Mouse (Mus musculus): ENCODE results near the gene Fgf23.
A peak's percentile ranks its signal among the peaks of the same experiment; 100 is the strongest.

Gene Fgf23

DNA sequence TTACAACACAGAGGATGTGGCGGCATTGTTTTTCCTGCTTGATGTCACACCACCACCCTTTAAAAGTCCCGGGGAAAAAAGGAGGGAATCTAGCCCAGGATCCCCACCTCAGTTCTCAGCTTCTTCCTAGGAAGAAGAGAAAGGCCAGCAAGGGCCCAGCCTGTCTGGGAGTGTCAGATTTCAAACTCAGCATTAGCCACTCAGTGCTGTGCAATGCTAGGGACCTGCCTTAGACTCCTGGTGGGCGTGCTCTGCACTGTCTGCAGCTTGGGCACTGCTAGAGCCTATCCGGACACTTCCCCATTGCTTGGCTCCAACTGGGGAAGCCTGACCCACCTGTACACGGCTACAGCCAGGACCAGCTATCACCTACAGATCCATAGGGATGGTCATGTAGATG is at the start of gene Fgf23:
Gene Fgf23 (plus strand): TSS at position 86 of the 400 bp plus-strand sequence.
- DNase-seq (ENCODE audit: low read depth, low spot score) = no peak

DNA sequence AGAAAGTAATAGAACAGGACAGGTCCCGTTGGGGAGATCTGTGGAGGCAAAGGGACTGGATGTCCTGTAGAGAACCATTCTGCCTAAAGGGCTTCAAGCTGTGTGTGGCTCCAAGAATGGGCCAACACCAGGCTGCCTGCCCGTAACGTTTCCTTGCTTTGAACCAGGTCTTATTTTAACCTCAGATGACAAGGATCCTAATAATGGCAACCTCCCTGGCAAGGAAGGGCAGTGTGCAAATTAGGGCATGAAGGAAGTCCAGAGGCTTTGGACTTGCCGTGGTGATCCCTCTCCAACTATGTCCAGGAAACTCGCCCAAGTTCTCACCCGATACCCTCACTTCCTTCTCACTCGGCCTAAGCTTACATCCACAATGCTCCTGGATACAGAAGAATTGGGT is 47.9 kb upstream of the Fgf23 start:
- DNase-seq (ENCODE audit: low read depth, low spot score) = no peak

DNA sequence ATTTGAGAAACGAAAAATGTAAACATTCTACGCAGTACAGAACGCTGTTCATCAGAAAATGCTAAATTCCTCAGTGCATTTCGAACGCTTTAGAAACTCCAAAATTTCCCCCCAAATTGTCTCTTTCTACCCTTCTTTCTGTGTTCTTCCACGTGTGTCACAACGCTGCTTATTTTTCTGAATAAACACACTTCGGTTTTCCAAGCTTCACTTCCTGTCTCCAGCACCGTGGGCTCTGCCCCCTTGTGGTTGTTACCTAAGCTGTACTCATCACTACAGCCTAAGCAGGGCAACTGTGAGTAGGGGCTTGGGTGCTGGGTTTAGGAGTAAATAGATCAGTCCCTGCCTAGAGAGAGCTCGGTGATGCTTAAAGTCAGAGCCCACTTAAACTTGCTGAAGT is 37.9 kb upstream of the Fgf23 start:
- peak; percentile 50 for DNase-seq (ENCODE audit: low read depth, low spot score)

DNA sequence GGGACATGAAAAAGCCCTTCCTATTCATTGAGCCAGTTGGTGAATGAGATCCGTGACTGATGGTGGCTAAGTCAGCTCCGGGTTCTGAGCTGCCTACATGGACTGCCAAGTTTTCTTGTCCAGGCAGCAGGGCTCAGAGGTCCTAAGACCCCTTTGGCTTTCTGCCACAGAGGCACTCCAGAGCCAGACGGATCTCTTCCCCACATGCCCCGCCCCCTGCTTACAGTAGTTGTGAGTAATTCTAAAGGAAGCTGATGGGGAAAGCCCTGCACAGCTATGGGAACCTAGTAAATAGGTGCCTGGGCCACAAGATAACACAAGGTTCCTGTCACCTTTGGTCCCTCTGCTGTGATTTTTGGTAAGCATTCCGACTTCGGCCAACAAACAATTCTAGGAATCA is 27.8 kb upstream of the Fgf23 start:
- no peak for DNase-seq (ENCODE audit: low read depth, low spot score)

DNA sequence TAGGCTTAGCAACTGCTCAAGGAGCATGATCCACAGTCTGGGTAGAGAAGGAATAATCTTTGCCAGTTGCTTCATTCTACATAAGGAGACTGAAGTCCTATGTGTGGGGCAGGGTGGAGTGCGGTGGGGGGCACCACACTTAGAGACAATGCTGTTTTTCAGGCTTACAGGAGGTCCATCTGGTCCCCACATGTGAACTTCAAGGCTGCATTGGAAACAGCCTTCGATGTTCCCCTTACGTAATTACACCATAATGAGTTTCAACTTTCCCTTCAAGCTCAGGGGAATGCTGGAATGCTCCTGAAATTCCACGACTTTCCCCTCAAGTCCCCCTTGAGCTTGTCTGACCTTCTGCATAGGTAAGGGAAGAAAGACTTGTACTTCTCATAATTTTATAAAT is 21.9 kb upstream of the Fgf23 start:
- no peak for DNase-seq (ENCODE audit: low read depth, low spot score)

DNA sequence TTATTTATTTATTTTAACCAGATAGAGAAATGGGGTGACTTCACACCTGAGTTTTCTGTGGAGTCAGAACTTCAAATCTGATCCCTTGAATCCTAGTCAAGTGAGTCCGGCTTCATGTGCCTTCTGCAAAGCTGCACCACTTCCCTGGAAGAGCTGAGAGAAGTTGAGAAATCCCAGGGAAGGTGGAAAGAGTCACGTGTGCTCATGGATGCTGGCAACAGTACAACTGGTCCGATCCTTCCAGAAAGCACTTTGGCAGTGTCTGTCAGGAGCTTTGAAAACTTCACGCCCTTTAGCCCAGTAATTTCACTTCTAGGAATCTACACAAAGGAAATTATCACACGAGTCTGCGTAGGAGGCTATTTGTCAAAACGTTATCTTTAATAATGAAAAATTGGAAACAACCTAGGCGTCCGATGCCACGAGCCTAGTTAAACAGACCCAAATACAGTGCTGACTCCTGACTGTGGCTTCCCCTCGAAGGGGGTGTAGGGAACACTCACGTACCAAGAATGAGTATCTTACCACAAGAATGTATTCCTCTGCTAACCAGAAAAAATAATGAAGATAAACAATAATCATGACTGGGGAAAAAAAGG is 15.6 kb upstream of the Fgf23 start:
- DNase-seq (ENCODE audit: low read depth, low spot score) = no peak

DNA sequence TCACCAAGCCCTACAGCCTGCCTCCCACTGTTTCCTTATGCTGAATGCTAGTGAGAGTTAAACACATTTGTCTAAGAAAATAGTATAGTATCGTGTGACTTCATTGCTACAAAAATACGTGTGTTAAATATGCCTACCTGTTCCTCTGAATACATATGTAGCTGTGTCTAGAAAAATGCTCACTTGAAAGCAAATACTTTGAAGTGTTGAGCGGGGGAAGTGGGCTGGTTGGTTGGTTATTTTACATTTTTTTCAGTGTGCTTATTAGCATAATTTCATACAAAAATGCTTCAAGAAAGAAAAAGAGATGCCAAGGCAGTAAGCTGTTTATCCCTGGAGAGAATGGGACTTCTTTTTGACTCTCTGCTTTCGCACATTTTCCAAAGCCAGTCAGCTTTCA is 12.7 kb upstream of the Fgf23 start:
- no peak for DNase-seq (ENCODE audit: low read depth, low spot score)

DNA sequence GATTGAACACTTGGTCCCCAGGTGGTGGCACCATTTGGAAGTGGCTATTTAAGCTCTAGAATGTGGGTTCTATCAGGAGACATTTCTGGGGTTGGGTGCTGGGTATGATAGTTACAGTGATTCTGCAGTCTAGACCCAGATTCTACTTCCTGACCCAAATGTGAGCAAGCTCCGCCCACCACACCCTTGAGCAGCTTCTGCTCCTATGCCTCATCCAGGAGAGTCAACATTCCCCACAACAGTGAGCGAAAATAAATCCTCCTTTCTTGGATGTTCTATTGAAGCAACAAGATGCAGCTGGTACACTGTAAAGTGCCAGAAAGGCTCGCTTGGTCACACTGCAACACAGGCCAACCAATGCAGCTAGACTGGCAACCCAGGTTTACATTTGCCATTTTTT is 8.8 kb upstream of the Fgf23 start:
- DNase-seq (ENCODE audit: low read depth, low spot score) = no peak

DNA sequence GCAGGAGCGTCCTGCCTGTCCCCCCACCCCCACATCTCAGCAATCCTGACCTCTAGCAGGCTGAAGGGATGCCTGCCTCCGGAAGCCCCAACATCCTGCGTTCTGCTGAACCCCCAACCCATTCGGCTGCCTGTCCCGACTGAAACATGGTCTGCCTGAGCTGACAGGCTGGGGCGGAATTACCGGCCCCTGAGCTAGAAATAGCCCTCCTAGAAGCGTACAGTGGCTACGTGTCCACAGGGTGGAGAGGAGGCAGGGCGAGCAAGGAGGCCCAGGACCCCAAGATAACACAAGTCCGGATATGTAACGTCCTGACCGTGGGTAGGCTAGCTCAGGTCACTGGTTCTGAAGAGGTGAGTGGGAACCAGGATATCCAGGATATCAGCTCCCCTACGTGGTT is 7.9 kb upstream of the Fgf23 start:
- DNase-seq (ENCODE audit: low read depth, low spot score) = no peak

DNA sequence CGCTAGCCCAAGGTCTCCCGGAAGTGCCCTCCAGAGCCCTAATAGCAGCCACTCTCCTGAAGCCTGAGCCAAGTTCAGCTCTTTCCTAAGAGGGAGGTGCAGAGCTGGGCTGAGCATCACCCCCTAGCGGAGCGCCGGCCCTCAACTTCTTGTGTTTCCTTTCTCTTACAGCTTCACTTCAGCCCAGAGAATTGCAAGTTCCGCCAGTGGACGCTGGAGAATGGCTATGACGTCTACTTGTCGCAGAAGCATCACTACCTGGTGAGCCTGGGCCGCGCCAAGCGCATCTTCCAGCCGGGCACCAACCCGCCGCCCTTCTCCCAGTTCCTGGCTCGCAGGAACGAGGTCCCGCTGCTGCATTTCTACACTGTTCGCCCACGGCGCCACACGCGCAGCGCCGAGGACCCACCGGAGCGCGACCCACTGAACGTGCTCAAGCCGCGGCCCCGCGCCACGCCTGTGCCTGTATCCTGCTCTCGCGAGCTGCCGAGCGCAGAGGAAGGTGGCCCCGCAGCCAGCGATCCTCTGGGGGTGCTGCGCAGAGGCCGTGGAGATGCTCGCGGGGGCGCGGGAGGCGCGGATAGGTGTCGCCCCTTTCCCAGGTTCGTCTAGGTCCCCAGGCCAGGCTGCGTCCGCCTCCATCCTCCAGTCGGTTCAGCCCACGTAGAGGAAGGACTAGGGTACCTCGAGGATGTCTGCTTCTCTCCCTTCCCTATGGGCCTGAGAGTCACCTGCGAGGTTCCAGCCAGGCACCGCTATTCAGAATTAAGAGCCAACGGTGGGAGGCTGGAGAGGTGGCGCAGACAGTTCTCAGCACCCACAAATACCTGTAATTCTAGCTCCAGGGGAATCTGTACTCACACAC is 7.4 kb downstream of the Fgf23 start:
- peak; percentile 69 for DNase-seq (ENCODE audit: low read depth, low spot score)

DNA sequence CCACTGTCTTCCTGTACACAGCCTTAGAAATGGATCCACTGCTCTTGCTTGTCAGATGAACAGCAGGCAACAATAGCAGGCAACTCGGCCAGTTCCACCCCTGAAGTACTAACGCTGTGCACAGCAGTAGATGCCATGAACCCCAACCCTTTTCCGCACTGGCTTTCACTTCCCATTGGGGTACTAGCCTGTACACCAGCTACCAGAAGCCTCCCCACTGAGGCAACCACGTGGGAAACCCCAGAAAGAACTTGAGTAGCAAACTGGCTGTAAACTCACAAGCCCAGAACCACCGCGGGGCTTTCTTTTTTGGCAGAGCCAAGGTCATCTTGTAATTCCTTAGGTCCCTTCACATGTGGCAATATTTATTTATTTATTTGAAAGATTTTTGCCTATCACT is 9.1 kb downstream of the Fgf23 start:
- DNase-seq (ENCODE audit: low read depth, low spot score) = no peak

DNA sequence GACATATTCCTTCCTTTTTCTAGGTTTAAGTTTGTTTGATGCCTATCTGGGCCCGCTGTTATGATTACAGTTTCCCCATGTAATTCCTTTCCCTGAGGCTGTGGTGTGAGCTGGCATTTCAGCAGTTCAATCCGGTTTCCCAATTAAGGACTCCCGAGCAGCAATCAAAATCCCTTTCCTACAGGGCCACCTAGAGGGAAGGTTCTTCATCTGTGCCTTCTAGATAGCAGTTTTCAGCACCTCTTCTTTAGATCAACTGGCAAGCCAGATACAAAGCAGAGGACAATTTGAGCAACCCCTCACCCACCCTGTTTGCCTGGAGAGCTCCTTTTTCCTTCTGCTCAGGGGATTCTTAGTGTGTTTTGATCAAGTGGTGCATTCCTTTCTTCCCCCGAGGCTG is 14.0 kb downstream of the Fgf23 start:
- no peak for DNase-seq (ENCODE audit: low read depth, low spot score)

DNA sequence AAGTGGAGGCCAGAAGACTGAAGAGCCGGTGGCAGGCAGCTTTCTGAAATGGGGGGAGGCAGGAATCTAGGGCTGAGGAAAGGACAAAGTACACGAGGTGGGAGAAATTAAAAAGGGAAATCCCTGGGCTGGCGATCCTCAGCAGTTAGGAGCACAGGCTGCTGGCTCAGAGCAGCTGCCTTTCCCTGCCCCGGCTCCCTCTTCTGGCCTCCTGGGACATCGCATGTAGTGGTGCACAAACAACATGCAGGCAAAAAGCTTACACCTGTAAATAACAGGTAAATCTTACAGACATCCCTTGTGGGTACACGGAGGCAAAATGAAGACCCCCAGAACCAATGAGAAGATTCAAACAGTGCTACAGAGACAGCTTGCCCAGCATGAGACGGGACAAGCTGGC is 21.9 kb downstream of the Fgf23 start:
- no peak for DNase-seq (ENCODE audit: low read depth, low spot score)

DNA sequence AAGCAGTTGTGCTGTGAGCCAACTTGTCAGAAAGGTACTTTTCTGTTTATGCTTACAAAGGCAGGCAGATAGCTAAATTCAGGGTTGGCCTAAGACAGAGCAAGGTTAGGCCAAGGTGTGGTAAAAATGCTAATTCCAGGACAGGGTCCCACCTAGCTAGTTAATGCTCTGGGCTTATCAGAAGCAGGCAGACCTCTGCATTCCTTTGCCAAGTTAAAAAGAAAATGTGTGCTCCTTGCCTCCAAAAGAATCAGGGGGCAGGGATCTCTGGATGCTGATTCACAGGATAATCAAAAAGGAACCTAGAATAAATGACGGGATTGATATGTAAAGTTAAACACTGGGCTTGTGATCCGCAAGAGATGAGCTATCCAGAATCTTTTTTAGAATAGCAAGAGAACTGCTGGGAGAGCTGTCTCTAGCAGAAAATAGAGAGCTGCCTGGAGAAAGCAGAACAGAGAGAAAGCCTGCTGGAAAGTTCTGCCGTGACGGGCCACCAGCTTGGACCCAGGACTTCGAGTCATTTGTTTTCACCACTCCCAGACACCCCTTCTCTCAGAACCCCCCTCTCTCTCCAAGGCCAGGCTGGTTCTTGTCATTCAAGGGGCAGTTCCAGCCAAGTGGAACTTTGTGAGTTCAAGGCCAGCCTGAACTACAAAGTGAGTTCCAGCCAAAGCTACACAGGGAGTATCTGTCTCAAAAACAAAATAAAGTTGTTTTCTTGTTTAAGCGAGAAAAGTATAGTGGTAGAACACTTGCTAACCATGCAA is 31.0 kb downstream of the Fgf23 start:
- no peak for DNase-seq (ENCODE audit: low read depth, low spot score)

DNA sequence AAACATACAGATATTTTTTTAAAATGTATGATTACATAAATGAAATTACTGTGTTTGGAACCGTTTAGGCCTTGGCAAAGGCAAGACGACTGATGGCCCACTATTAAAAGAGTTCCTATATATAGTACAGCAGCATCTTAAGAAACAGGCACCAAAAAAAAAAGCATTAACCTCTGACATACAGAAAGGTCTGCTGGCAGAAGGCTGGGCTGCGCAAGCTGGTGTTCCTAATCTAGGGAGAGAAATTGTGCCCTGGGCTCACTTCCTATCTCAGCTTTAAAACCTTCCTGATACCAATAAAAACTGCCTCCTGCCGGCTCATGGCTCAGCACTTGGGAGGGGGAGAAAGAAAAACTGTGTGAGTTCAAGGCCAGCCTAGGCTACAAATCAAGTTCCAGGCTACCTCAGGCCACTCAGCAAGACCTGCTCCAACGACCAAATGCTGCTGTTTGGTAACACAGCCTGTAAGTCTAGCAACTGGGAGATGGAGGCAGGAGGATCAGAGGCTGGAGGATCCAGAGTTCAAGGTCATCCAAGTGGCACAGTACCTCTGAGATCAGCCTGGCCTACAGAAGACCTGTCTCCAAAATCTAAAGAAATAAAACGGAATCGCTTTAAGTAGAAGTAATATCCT is 31.8 kb downstream of the Fgf23 start:
- DNase-seq (ENCODE audit: low read depth, low spot score) = no peak

DNA sequence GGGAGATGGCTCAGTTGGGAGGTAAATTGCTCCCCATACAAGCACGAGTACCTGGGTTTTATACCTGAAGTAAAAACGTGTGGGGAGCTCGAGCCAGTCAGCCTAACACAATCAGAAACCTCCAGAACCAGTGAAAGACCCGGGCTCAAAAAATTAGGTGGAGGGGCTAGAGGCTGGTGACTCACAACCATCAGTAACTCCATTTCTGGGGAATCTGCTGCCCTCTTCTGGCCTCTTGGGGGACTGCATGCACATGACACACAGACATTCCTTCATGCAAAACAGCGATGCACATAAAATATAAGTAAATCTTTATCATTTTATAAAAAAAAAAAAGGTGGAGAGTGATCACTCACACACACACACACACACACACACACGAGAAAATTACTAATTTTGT is 32.4 kb downstream of the Fgf23 start:
- DNase-seq (ENCODE audit: low read depth, low spot score) = peak; percentile 37

DNA sequence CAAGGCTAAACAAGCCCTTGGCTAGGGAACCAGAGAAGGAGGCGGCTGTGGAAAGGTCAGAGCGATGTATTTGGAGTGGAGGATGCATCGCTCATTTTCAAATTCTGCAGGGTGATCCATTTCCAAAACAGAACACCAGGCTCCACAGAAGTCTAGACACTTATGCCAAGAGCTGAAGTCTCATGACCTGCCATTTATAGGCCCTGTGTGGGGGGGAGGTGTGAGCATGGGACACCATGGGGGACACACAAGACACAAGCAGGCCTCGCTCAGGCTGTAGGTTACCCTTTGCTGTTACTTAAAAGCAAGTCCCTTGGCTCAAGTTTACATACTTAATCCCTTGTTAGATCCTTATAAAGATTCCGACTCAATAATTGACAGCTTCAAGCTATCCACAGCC is 33.5 kb downstream of the Fgf23 start:
- no peak for DNase-seq (ENCODE audit: low read depth, low spot score)

DNA sequence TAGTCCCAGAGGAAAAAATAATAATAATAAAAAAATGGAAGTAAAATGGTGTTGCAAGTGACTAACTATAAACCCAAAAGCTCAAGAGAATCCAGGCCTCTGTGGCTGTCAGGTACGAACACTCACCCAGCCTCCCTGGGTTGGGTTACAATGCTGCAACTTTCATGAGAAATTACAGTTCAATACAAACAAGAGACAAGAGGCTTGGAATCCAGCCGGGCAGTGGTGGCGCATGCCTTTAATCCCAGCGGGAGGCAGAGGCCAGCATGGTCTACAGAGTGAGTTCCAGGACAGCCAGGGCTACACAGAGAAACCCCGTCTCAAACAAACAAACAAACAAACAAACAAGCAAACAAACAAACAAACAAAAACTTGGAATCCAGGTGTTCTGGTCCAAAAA is 34.0 kb downstream of the Fgf23 start:
- DNase-seq (ENCODE audit: low read depth, low spot score) = no peak

DNA sequence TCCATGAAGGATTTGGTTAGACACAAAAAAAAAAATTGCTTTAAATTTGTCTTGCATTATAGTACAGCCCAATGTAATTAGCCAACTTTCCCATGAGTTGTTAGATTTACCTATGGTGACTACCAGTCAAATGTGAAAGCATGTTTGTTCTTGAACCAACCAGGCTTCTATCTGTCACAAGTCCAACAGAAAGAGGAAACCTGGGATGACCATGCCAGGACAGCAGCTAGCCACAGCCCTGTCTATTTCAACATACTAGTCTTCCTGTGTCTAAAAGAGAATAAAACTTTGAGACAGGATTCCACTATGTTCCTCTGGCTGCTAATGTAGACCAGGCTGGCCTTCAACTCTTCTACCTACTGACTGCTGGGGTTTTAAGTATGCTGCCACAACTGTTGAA is 34.7 kb downstream of the Fgf23 start:
- no peak for DNase-seq (ENCODE audit: low read depth, low spot score)

DNA sequence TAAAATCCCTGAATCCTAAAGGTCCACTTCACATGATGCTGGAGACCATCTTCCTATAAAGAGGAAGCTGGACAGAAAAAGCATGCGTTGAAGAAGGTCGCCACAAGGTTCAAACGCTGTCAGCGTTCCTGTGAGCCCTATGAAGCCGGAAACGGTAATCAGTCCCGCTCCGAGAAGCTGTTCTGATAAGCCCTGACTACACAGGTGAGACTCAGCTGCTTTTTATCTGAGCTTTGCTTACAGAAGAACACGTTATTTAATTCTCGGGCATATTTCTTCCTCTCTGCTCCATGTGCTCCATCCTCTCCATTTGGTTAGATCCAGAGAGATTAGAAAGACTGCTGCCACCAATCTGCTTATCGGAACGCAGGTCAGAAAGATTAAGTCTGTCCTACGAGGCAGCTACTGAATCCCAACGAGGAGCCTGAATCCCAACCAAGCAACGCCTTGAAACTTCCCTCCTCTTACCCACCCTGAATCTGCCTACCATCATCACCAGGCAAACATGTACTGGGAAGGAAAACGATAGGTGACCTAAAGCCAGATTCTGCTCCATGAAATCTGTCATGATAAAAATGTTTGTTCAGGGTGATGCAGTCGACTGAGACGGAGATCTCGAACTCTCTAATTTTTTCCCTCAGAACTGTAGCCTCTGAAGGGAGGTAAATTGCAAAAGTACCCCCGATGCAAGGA is 35.8 kb downstream of the Fgf23 start:
- peak; percentile 31 for DNase-seq (ENCODE audit: low read depth, low spot score)

DNA sequence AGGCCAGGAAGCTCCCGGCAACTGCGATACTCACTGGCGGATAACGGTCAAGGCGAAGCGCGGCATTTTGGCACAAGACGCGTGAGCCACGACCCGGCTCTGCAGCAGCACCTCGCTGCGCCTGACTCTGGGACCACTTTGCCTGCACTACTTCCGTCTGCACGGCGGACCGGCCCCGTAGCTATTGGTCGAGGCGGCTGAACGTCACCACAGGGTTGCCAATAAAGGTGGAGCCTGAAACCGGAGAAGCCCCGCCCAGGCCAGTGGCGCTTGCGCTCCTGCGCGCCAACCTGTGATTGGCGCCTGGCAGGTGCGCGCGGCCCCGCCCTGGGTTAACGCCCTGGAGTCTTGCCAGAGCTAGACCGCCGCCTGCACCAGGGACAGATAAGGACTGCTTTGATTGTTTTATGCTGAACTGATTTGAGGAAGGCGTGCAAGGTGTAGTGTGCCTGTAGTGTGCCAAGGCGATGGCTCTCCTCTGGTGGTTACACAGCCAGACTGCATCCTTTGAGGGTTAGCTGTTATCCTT is 36.8 kb downstream of the Fgf23 start, which contains the start of gene Tigar:
Gene Tigar (minus strand): TSS at position 156 of the 529 bp plus-strand sequence.
- peak; percentile 98 for DNase-seq (ENCODE audit: low read depth, low spot score)

Measured in CD4-positive helper T cell, adult 2 months (primary cell).